Mouse (Mus musculus): Measurements from ENCODE around the gene Gabra2. TPM values are rescaled to one million over a fixed set of nuclear protein-coding genes. Genes with fewer than 3 reads are reported as not detected.

Gene Gabra2
- total and polyA plus RNA-seq, 3 experiments, result not detected

DNA sequence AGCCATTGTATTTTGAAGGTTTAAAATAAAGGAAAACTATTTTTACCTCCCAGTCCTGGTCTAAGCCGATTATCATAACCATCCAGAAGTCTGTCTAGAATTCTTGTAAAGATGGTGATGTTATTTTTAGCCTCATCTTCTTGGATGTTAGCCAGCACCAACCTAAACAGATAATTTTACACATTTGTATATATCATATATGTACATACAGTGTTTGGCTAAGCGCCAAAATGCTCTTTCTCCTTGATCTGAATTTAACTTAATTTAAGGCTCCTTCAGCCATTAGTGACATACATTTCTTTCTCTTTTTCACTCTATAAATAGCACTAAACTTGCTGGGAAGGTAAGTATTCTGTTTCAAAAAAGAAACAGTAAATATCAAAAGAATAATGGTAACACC, 3.7 kb downstream of the Gabra2 start:
- H3K36me3 ChIP-seq (ENCODE audit: control insufficient read depth in 1 of 2, insufficient read depth in 2 of 2, low read length in 2 of 2), result no peaks in the 10 kb centered on the region
- no peaks in the 10 kb centered on the region for H3K4me1 ChIP-seq (ENCODE audit: control insufficient read depth in 1 of 2, insufficient read depth in 2 of 2, low read length in 2 of 2)

DNA sequence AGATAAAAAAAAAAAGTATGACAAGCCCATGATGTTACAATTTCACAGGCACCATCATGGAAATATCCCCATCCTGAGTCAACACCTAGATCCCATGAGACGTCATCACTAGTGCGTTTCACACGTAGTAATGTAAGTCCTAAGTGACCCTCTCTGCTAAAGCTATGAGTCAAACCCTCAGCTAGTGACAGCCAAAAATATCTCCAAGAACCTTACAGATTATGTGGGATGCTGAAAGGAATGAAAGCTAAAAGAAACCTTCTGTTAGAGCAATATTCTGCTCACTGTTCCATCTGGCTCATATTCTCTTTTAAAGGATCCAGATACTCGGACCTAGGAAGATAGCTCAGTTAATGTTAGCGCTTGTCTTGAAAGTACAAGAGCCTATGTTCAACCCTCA, 16.8 kb downstream of the Gabra2 start:
- DNase-seq (ENCODE audit: low read depth, low spot score), result no peak

More for the DNA sequence above, 3.7 kb downstream of the Gabra2 start:
- peak; percentile 3 for DNase-seq (ENCODE audit: low read depth, low spot score)
- H3K4me3 ChIP-seq (ENCODE audit: control insufficient read depth in 1 of 2, insufficient read depth in 1 of 2, low read depth in 2 of 2, low read length in 2 of 2), result no peak overlapping the region
- TF ChIP-seq TAL1 (IDR thresholded peaks at IDR 0.05; ENCODE audit: low read length), result no peak
- TF ChIP-seq CTCF (IDR thresholded peaks at IDR 0.05 in 2 of 3, conservative IDR thresholded peaks at IDR 0.05 in 1 of 3; ENCODE audit: control insufficient read depth in 1 of 3, insufficient read depth in 1 of 3, low read depth in 2 of 3, low read length in 3 of 3, poor library complexity in 1 of 3, severe bottlenecking in 1 of 3), result no peak
- no peak for TF ChIP-seq NRF1 (IDR thresholded peaks at IDR 0.05; ENCODE audit: insufficient read depth, low read depth, low read length, poor library complexity, severe bottlenecking)
- no peak for TF ChIP-seq EP300 (IDR thresholded peaks at IDR 0.05; ENCODE audit: low read depth in 1 of 2, low read length in 2 of 2)
- H3K27ac ChIP-seq (ENCODE audit: control insufficient read depth, low read depth, low read length), result no peak overlapping the region
- no peaks in the 10 kb centered on the region for H3K79me2 ChIP-seq (ENCODE audit: control insufficient read depth, insufficient read depth, low read length, poor library complexity)
- no peak overlapping the region for H3K9ac ChIP-seq (ENCODE audit: control insufficient read depth, low read depth, low read length, poor library complexity, severe bottlenecking)
- H3K27me3 ChIP-seq (ENCODE audit: control insufficient read depth in 1 of 2, insufficient read depth in 2 of 2, low read length in 2 of 2), result no peaks in the 10 kb centered on the region
- H3K9me3 ChIP-seq (replicated peaks; ENCODE audit: insufficient read depth, low read length), result no peaks in the 10 kb centered on the region

DNA sequence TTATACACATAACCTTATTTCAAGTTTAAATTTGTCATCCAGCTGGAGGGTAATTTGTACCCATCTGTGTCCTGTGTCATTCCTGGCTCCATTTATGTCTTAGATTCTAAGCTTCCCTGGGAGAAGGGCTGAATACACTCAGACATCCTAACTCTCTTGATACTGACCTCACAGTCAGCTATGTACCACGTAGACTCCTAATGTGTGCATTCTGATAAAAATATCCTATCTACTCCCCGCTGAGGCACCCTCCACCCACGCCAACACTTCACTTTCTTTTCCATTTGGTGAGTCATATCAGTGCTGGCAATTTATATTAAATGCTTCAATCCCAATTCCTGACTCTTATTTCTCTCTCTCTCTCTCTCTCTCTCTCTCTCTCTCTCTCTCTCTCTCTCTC, 34.0 kb downstream of the Gabra2 start:
- H3K36me3 ChIP-seq (ENCODE audit: control insufficient read depth in 1 of 2, insufficient read depth in 2 of 2, low read length in 2 of 2), result no peaks in the 10 kb centered on the region
- no peak overlapping the region for H3K4me3 ChIP-seq (ENCODE audit: control insufficient read depth in 1 of 2, insufficient read depth in 1 of 2, low read depth in 2 of 2, low read length in 2 of 2)
- no peaks in the 10 kb centered on the region for H3K9me3 ChIP-seq (replicated peaks; ENCODE audit: insufficient read depth, low read length)
- H3K9ac ChIP-seq (ENCODE audit: control insufficient read depth, low read depth, low read length, poor library complexity, severe bottlenecking), result no peak overlapping the region
- no peaks in the 10 kb centered on the region for H3K4me1 ChIP-seq (ENCODE audit: control insufficient read depth in 1 of 2, insufficient read depth in 2 of 2, low read length in 2 of 2)
- no peaks in the 10 kb centered on the region for H3K79me2 ChIP-seq (ENCODE audit: control insufficient read depth, insufficient read depth, low read length, poor library complexity)
- no peak for DNase-seq (ENCODE audit: low read depth, low spot score)
- H3K27me3 ChIP-seq (ENCODE audit: control insufficient read depth in 1 of 2, insufficient read depth in 2 of 2, low read length in 2 of 2), result no peaks in the 10 kb centered on the region
- TF ChIP-seq E2F4 (IDR thresholded peaks at IDR 0.05; ENCODE audit: borderline replicate concordance, low read depth, low read length) (no peak), JUND (IDR thresholded peaks at IDR 0.05; ENCODE audit: low read depth, low read length) (no peak), MAX (IDR thresholded peaks at IDR 0.05; ENCODE audit: low read length) (no peak), BHLHE40 (IDR thresholded peaks at IDR 0.05; ENCODE audit: borderline replicate concordance, low read depth, low read length) (no peak), CHD2 (IDR thresholded peaks at IDR 0.05; ENCODE audit: low read length) (no peak)
- H3K27ac ChIP-seq (ENCODE audit: control insufficient read depth, low read depth, low read length), result no peak overlapping the region

More for the DNA sequence above, 16.8 kb downstream of the Gabra2 start:
- TF ChIP-seq ZKSCAN1 (IDR thresholded peaks at IDR 0.05; ENCODE audit: low read depth, low read length) (no peak), CHD2 (IDR thresholded peaks at IDR 0.05; ENCODE audit: low read length) (no peak)
- Histone ChIP-seq H3K9ac (ENCODE audit: control insufficient read depth, low read depth, low read length, poor library complexity, severe bottlenecking) (no peak overlapping the region), H3K36me3 (ENCODE audit: control insufficient read depth in 1 of 2, insufficient read depth in 2 of 2, low read length in 2 of 2) (no peaks in the 10 kb centered on the region), H3K4me1 (ENCODE audit: control insufficient read depth in 1 of 2, insufficient read depth in 2 of 2, low read length in 2 of 2) (no peaks in the 10 kb centered on the region), H3K4me3 (ENCODE audit: control insufficient read depth in 1 of 2, insufficient read depth in 1 of 2, low read depth in 2 of 2, low read length in 2 of 2) (no peak overlapping the region), H3K27ac (ENCODE audit: control insufficient read depth, low read depth, low read length) (no peak overlapping the region), H3K79me2 (ENCODE audit: control insufficient read depth, insufficient read depth, low read length, poor library complexity) (no peaks in the 10 kb centered on the region), H3K27me3 (ENCODE audit: control insufficient read depth in 1 of 2, insufficient read depth in 2 of 2, low read length in 2 of 2) (no peaks in the 10 kb centered on the region), H3K9me3 (replicated peaks; ENCODE audit: insufficient read depth, low read length) (no peaks in the 10 kb centered on the region)

Data from MEL (cell line).